Mouse (Mus musculus): ENCODE results near the gene Fras1.

GRCm38 (mm10) chr5:96389963-96390623 is 16.3 kb downstream of the Fras1 start:
- no peak for TF ChIP-seq MAX (IDR thresholded peaks at IDR 0.05; ENCODE audit: low read length)
- TF ChIP-seq POLR2A (IDR thresholded peaks at IDR 0.05; ENCODE audit: control insufficient read depth in 1 of 2, insufficient read depth in 1 of 2, low read depth in 1 of 2, low read length in 2 of 2, poor library complexity in 1 of 2): no peak
- TF ChIP-seq CTCF (IDR thresholded peaks at IDR 0.05 in 2 of 3, conservative IDR thresholded peaks at IDR 0.05 in 1 of 3; ENCODE audit: control insufficient read depth in 1 of 3, insufficient read depth in 1 of 3, low read depth in 2 of 3, low read length in 3 of 3, poor library complexity in 1 of 3, severe bottlenecking in 1 of 3): no peak
- no peak for TF ChIP-seq GATA1 (IDR thresholded peaks at IDR 0.05; ENCODE audit: low read depth, low read length)
- TF ChIP-seq MYC (IDR thresholded peaks at IDR 0.05; ENCODE audit: low read depth, low read length): no peak
- no peak for TF ChIP-seq SIN3A (IDR thresholded peaks at IDR 0.05; ENCODE audit: low read length)
- TF ChIP-seq MEF2A (IDR thresholded peaks at IDR 0.05; ENCODE audit: extremely low read depth, insufficient replicate concordance, low read depth, low read length, poor library complexity, severe bottlenecking): no peak
- TF ChIP-seq KAT2A (conservative IDR thresholded peaks at IDR 0.05; ENCODE audit: low read depth, low read length): no peak
- no peak for TF ChIP-seq ZNF384 (IDR thresholded peaks at IDR 0.05; ENCODE audit: low read depth, low read length)
- no peak for TF ChIP-seq ZC3H11A (IDR thresholded peaks at IDR 0.05; ENCODE audit: low read depth, low read length)
- TF ChIP-seq POLR2AphosphoS5 (IDR thresholded peaks at IDR 0.05; ENCODE audit: borderline replicate concordance, low read depth, low read length): no peak
- TF ChIP-seq RAD21 (IDR thresholded peaks at IDR 0.05; ENCODE audit: low read depth, low read length): no peak

Measured in MEL (cell line).